Mouse (Mus musculus) liver, postnatal 0 days (tissue): ENCODE results near the gene Tcp11l1. TPM values are rescaled to one million over a fixed set of nuclear protein-coding genes. Genes with fewer than 3 reads are reported as not detected.

Experiments
- ATAC-seq: fragments of 200-750 bp; cut with Nextera tagmentation; 2 replicates; pipeline ENCODE4 v1.8.0; 2017; ENCODE audit warnings: mild to moderate bottlenecking, moderate library complexity
- DNase-seq: peaks from one replicate; pipeline ENCODE4 v3.0.0-alpha.2; 2016
- H3K27ac ChIP-seq: fragments of 300-500 bp; sonication (generic); 2 replicates; pipeline ENCODE4 v1.5.1; 2014; ENCODE audit warnings: antibody characterized with exemption, moderate library complexity, mild to moderate bottlenecking, low read depth
- H3K27me3 ChIP-seq: fragments of 300-500 bp; sonication (generic); 2 replicates; pipeline ENCODE4 v1.6.1; 2014; ENCODE audit warnings: low read length, control low read depth, mixed read lengths; ENCODE audit not compliant: insufficient read depth
- H3K36me3 ChIP-seq: fragments of 300-500 bp; sonication (generic); replicated peaks from 2 replicates; pipeline ENCODE4 v1.6.1; 2014; ENCODE audit warnings: mild to moderate bottlenecking, control low read depth, low read length, moderate library complexity, mixed read lengths; ENCODE audit not compliant: insufficient read depth
- H3K4me1 ChIP-seq: fragments of 300-500 bp; sonication (generic); 2 replicates; pipeline ENCODE4 v1.6.1; 2014; ENCODE audit warnings: antibody characterized with exemption, mild to moderate bottlenecking, control low read depth; ENCODE audit not compliant: insufficient read depth
- H3K4me2 ChIP-seq: fragments of 300-500 bp; sonication (generic); 2 replicates; pipeline ENCODE4 v1.6.1; 2014; ENCODE audit warnings: low read depth, mild to moderate bottlenecking, low read length, moderate library complexity, mixed read lengths
- H3K4me3 ChIP-seq: fragments of 300-500 bp; sonication (generic); 2 replicates; pipeline ENCODE4 v1.5.1; 2014; ENCODE audit warnings: low read depth, low read length
- H3K9ac ChIP-seq: fragments of 300-500 bp; sonication (generic); replicated peaks from 2 replicates; pipeline ENCODE4 v1.6.1; 2014; ENCODE audit warnings: mild to moderate bottlenecking, moderate library complexity
- H3K9me3 ChIP-seq: fragments of 300-500 bp; sonication (generic); 2 replicates; pipeline ENCODE4 v1.6.1; 2016; ENCODE audit warnings: mild to moderate bottlenecking, control low read depth, low read length, mixed read lengths
- CTCF ChIP-seq: sonication (generic); IDR thresholded peaks from 2 replicates; pipeline ENCODE4 v1.5.1; 2016; ENCODE audit warnings: antibody characterized with exemption, low read depth
- EP300 ChIP-seq: IDR thresholded peaks from 2 replicates; pipeline ENCODE4 v1.6.1; 2016; ENCODE audit warnings: antibody characterized with exemption, low read depth, mild to moderate bottlenecking
- WGBS: fragments of 180-500 bp; shearing (Covaris S2); extraction: QIAGEN DNeasy Blood & Tissue Kit; methylation state at CpG from one replicate; pipeline ENCODE4 v1.1.7; 2014; ENCODE audit not compliant: insufficient replicate concordance; 5-methylcytosine and 5-hydroxymethylcytosine counted together
- polyA plus RNA-seq: library from polyadenylated mRNA; unstranded; fragments of >200 nt; fragmentation: Nextera tagmentation; extraction: Ambion mirVana; gene quantifications from 2 replicates; pipeline ENCODE4 v1.2.1, GENCODE M21; 2015

Tcp11l1 gene
- polyA plus RNA-seq, 1 experiment from 2014 or later, result 10.5 TPM

GRCm38 (mm10) chr2:104703158-104703557 is 8.8 kb downstream of the Tcp11l1 start:
- no peak overlapping the region for H3K27ac ChIP-seq
- 76% methylated on average over 3 of the region's 3 CpGs for WGBS
- H3K9ac ChIP-seq, result no peak overlapping the region
- ATAC-seq (no peak), DNase-seq (no peak)
- H3K9me3 ChIP-seq, result no peaks in the 10 kb centered on the region
- H3K27me3 ChIP-seq, result no peaks in the 10 kb centered on the region
- H3K4me3 ChIP-seq, result no peak overlapping the region
- no peak overlapping the region for H3K4me2 ChIP-seq
- no peak for TF ChIP-seq EP300
- TF ChIP-seq CTCF, result no peak
- H3K4me1 ChIP-seq, result peaks cover 2% of the 10 kb centered on the region; the same call in 1 of the 2 replicates
- no peaks in the 10 kb centered on the region for H3K36me3 ChIP-seq

DNA sequence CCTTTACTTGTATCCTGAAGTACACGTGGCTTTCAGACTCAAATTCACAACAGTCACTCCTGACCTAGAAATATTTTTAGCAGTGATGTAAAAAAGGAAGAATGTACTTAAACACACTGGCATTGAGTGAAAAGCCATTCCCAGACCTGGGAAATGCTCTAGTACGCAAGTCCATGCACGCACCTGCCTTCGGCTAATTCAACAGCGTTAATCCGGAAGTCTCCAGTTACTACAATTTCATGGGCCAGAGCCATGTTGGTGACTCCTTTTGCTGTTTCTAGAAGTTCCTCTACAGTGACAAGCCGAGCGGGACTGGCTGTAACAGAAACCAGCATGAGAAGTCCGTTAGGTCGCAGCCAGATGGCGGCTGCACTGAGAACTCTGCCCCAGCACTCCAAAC is 12.3 kb downstream of the Tcp11l1 start:
- Histone ChIP-seq H3K9ac (no peak overlapping the region), H3K27ac (no peak overlapping the region), H3K9me3 (no peaks in the 10 kb centered on the region), H3K4me1 (peaks cover 2% of the 10 kb centered on the region; the same call in 1 of the 2 replicates), H3K36me3 (no peaks in the 10 kb centered on the region), H3K27me3 (no peaks in the 10 kb centered on the region), H3K4me2 (no peak overlapping the region), H3K4me3 (no peak overlapping the region)
- no peak for TF ChIP-seq EP300
- no peak for TF ChIP-seq CTCF
- 81% methylated on average over 11 of the region's 11 CpGs for WGBS
- ATAC-seq, result no peak
- no peak for DNase-seq

- Histone ChIP-seq H3K9ac (no peak overlapping the region), H3K4me3 (no peak overlapping the region), H3K4me2 (no peak overlapping the region), H3K27me3 (no peaks in the 10 kb centered on the region), H3K36me3 (no peaks in the 10 kb centered on the region), H3K27ac (no peak overlapping the region), H3K9me3 (no peaks in the 10 kb centered on the region), H3K4me1 (peaks cover 8% of the 10 kb centered on the region)
- 48% methylated on average over 2 of the region's 2 CpGs for WGBS
- no peak for DNase-seq
- no peak for TF ChIP-seq EP300
- no peak for TF ChIP-seq CTCF
- ATAC-seq, result no peak
Observed at GRCm38 (mm10) chr2:104692551-104692950, 19.4 kb downstream of the Tcp11l1 start.

- no peak for ATAC-seq
- Histone ChIP-seq H3K36me3 (no peaks in the 10 kb centered on the region), H3K4me2 (no peak overlapping the region), H3K4me1 (peaks cover 8% of the 10 kb centered on the region), H3K4me3 (no peak overlapping the region), H3K27ac (no peak overlapping the region), H3K9me3 (no peaks in the 10 kb centered on the region), H3K27me3 (no peaks in the 10 kb centered on the region), H3K9ac (no peak overlapping the region)
- 37% methylated on average over 4 of the region's 4 CpGs for WGBS
- DNase-seq, result no peak
- no peak for TF ChIP-seq CTCF
- TF ChIP-seq EP300, result no peak
Observed at GRCm38 (mm10) chr2:104690720-104691119, 21.2 kb downstream of the Tcp11l1 start.

GRCm38 (mm10) chr2:104688724-104689123 is 23.2 kb downstream of the Tcp11l1 start:
- ATAC-seq, result peak; percentile 24; the same call in 1 of the 2 replicates
- H3K4me2 ChIP-seq, result no peak overlapping the region
- DNase-seq, result no peak
- H3K36me3 ChIP-seq, result no peaks in the 10 kb centered on the region
- WGBS, result 57% methylated on average over 8 of the region's 8 CpGs
- peaks cover 8% of the 10 kb centered on the region for H3K4me1 ChIP-seq
- H3K9ac ChIP-seq, result no peak overlapping the region
- no peak overlapping the region for H3K4me3 ChIP-seq
- TF ChIP-seq CTCF (no peak), EP300 (no peak)
- H3K9me3 ChIP-seq, result no peaks in the 10 kb centered on the region
- H3K27me3 ChIP-seq, result no peaks in the 10 kb centered on the region
- H3K27ac ChIP-seq, result peak overlapping the region; percentile 80

DNA sequence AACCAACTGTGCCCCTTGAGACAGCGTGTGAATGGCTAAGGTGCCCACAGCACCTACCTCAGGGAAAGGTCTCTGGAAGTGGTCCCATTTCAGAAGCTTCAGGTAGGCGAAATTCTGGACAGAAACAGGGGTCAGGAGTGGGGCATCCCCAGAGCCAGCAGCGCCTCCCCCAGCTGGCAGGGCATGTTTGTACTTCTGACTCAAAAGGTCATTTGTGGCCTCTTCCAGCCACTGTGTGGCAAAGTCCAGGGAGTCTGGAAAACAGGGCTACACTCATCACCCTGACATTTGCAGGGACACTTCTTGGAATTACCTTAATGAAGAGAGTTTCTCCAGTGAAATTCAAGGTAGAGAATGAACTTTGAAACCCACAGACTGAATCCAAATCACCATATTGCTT is 23.6 kb downstream of the Tcp11l1 start:
- H3K9ac ChIP-seq, result no peak overlapping the region
- H3K36me3 ChIP-seq, result no peaks in the 10 kb centered on the region; the same call in 1 of the 2 replicates
- H3K27me3 ChIP-seq, result no peaks in the 10 kb centered on the region
- peaks cover 8% of the 10 kb centered on the region for H3K4me1 ChIP-seq
- no peaks in the 10 kb centered on the region for H3K9me3 ChIP-seq
- H3K27ac ChIP-seq, result peak overlapping the region; percentile 80
- H3K4me3 ChIP-seq, result no peak overlapping the region
- WGBS, result 48% methylated on average over 3 of the region's 3 CpGs
- ATAC-seq (peak; percentile 87), DNase-seq (peak; percentile 53)
- H3K4me2 ChIP-seq, result no peak overlapping the region
- no peak for TF ChIP-seq EP300
- no peak for TF ChIP-seq CTCF

GRCm38 (mm10) chr2:104687261-104687660 is 24.7 kb downstream of the Tcp11l1 start:
- Histone ChIP-seq H3K9me3 (no peaks in the 10 kb centered on the region), H3K27me3 (no peaks in the 10 kb centered on the region), H3K27ac (no peak overlapping the region), H3K36me3 (no peaks in the 10 kb centered on the region; the same call in 1 of the 2 replicates), H3K9ac (no peak overlapping the region), H3K4me1 (peaks cover 8% of the 10 kb centered on the region), H3K4me3 (no peak overlapping the region), H3K4me2 (no peak overlapping the region)
- ATAC-seq (no peak), DNase-seq (no peak)
- 26% methylated on average over 3 of the region's 3 CpGs for WGBS
- TF ChIP-seq CTCF (no peak), EP300 (no peak)
